Mouse (Mus musculus): ENCODE measurements around the gene Smg6. TPM values are rescaled to one million over a fixed set of nuclear protein-coding genes. Genes with fewer than 3 reads are reported as not detected.

Smg6 gene
- polyA plus RNA-seq, 1 experiment from 2014 or later = 12.9 TPM

GRCm38 (mm10) chr11:75044333-75044732 lies 118.7 kb downstream of the Smg6 start:
- no peak for ATAC-seq
- Histone ChIP-seq H3K27me3 (replicated peaks; ENCODE audit: control insufficient read depth, insufficient read depth, low read length) (no peaks in the 10 kb centered on the region), H3K36me3 (ENCODE audit: control insufficient read depth, insufficient read depth, low read length) (peaks cover 41% of the 10 kb centered on the region), H3K27ac (ENCODE audit: low read depth, low read length) (no peak overlapping the region), H3K4me2 (ENCODE audit: low read length) (no peak overlapping the region), H3K4me3 (ENCODE audit: low read depth, low read length) (no peak overlapping the region), H3K9me3 (replicated peaks; ENCODE audit: control insufficient read depth, low read length) (no peaks in the 10 kb centered on the region), H3K9ac (ENCODE audit: low read length) (no peak overlapping the region), H3K4me1 (ENCODE audit: control insufficient read depth, insufficient read depth, low read length) (no peaks in the 10 kb centered on the region)
- no peak for DNase-seq (ENCODE audit: low spot score)
- WGBS = 87% methylated on average over 3 of the region's 3 CpGs

GRCm38 (mm10) chr11:75045822-75046221 lies 120.2 kb downstream of the Smg6 start:
- WGBS = 94% methylated on average over 4 of the region's 4 CpGs

GRCm38 (mm10) chr11:75046638-75047037 lies 121.0 kb downstream of the Smg6 start:
- ATAC-seq (no peak), DNase-seq (ENCODE audit: low spot score) (no peak)
- Histone ChIP-seq H3K9me3 (replicated peaks; ENCODE audit: control insufficient read depth, low read length) (no peaks in the 10 kb centered on the region), H3K4me2 (ENCODE audit: low read length) (no peak overlapping the region), H3K4me1 (ENCODE audit: control insufficient read depth, insufficient read depth, low read length) (no peaks in the 10 kb centered on the region), H3K4me3 (ENCODE audit: low read depth, low read length) (no peak overlapping the region), H3K36me3 (ENCODE audit: control insufficient read depth, insufficient read depth, low read length) (peaks cover 38% of the 10 kb centered on the region), H3K9ac (ENCODE audit: low read length) (no peak overlapping the region), H3K27me3 (replicated peaks; ENCODE audit: control insufficient read depth, insufficient read depth, low read length) (no peaks in the 10 kb centered on the region), H3K27ac (ENCODE audit: low read depth, low read length) (no peak overlapping the region)
- WGBS = 89% methylated on average over 3 of the region's 3 CpGs

More at GRCm38 (mm10) chr11:75045822-75046221, 120.2 kb downstream of the Smg6 start:
- DNase-seq (ENCODE audit: low spot score) (no peak), ATAC-seq (no peak)
- no peak overlapping the region for H3K4me3 ChIP-seq (ENCODE audit: low read depth, low read length)
- H3K9me3 ChIP-seq (replicated peaks; ENCODE audit: control insufficient read depth, low read length) = no peaks in the 10 kb centered on the region
- no peaks in the 10 kb centered on the region for H3K4me1 ChIP-seq (ENCODE audit: control insufficient read depth, insufficient read depth, low read length)
- no peak overlapping the region for H3K9ac ChIP-seq (ENCODE audit: low read length)
- no peaks in the 10 kb centered on the region for H3K27me3 ChIP-seq (replicated peaks; ENCODE audit: control insufficient read depth, insufficient read depth, low read length)
- no peak overlapping the region for H3K27ac ChIP-seq (ENCODE audit: low read depth, low read length)
- H3K4me2 ChIP-seq (ENCODE audit: low read length) = no peak overlapping the region
- peaks cover 39% of the 10 kb centered on the region for H3K36me3 ChIP-seq (ENCODE audit: control insufficient read depth, insufficient read depth, low read length)

GRCm38 (mm10) chr11:75047066-75047465 lies 121.4 kb downstream of the Smg6 start:
- WGBS = 39% methylated on average over 6 of the region's 6 CpGs
- H3K27ac ChIP-seq (ENCODE audit: low read depth, low read length) = no peak overlapping the region
- peak; percentile 78 for DNase-seq (ENCODE audit: low spot score)

GRCm38 (mm10) chr11:75047736-75048407 lies 122.2 kb downstream of the Smg6 start:
- H3K9me3 ChIP-seq (replicated peaks; ENCODE audit: control insufficient read depth, low read length) = no peaks in the 10 kb centered on the region
- DNase-seq (ENCODE audit: low spot score) (no peak), ATAC-seq (no peak)
- H3K4me3 ChIP-seq (ENCODE audit: low read depth, low read length) = no peak overlapping the region
- no peaks in the 10 kb centered on the region for H3K4me1 ChIP-seq (ENCODE audit: control insufficient read depth, insufficient read depth, low read length)
- H3K27me3 ChIP-seq (replicated peaks; ENCODE audit: control insufficient read depth, insufficient read depth, low read length) = no peaks in the 10 kb centered on the region
- peaks cover 32% of the 10 kb centered on the region for H3K36me3 ChIP-seq (ENCODE audit: control insufficient read depth, insufficient read depth, low read length)
- WGBS = 93% methylated on average over 7 of the region's 7 CpGs
- H3K9ac ChIP-seq (ENCODE audit: low read length) = no peak overlapping the region
- H3K4me2 ChIP-seq (ENCODE audit: low read length) = no peak overlapping the region
- no peak overlapping the region for H3K27ac ChIP-seq (ENCODE audit: low read depth, low read length)

More at GRCm38 (mm10) chr11:75047066-75047465, 121.4 kb downstream of the Smg6 start:
- H3K4me3 ChIP-seq (ENCODE audit: low read depth, low read length) = no peak overlapping the region
- no peak overlapping the region for H3K4me2 ChIP-seq (ENCODE audit: low read length)
- no peak for ATAC-seq
- H3K4me1 ChIP-seq (ENCODE audit: control insufficient read depth, insufficient read depth, low read length) = no peaks in the 10 kb centered on the region
- no peak overlapping the region for H3K9ac ChIP-seq (ENCODE audit: low read length)
- H3K27me3 ChIP-seq (replicated peaks; ENCODE audit: control insufficient read depth, insufficient read depth, low read length) = no peaks in the 10 kb centered on the region
- H3K9me3 ChIP-seq (replicated peaks; ENCODE audit: control insufficient read depth, low read length) = no peaks in the 10 kb centered on the region
- H3K36me3 ChIP-seq (ENCODE audit: control insufficient read depth, insufficient read depth, low read length) = peaks cover 38% of the 10 kb centered on the region

- Histone ChIP-seq H3K9ac (ENCODE audit: low read length) (no peak overlapping the region), H3K27ac (ENCODE audit: low read depth, low read length) (no peak overlapping the region), H3K4me2 (ENCODE audit: low read length) (no peak overlapping the region), H3K4me1 (ENCODE audit: control insufficient read depth, insufficient read depth, low read length) (no peaks in the 10 kb centered on the region), H3K36me3 (ENCODE audit: control insufficient read depth, insufficient read depth, low read length) (peaks cover 27% of the 10 kb centered on the region; the same call in 1 of the 2 replicates), H3K9me3 (replicated peaks; ENCODE audit: control insufficient read depth, low read length) (no peaks in the 10 kb centered on the region), H3K4me3 (ENCODE audit: low read depth, low read length) (no peak overlapping the region), H3K27me3 (replicated peaks; ENCODE audit: control insufficient read depth, insufficient read depth, low read length) (no peaks in the 10 kb centered on the region)
- ATAC-seq (no peak), DNase-seq (ENCODE audit: low spot score) (no peak)
- WGBS = 80% methylated on average over 2 of the region's 2 CpGs
Measured at GRCm38 (mm10) chr11:75049146-75049545, 123.5 kb downstream of the Smg6 start.

- no peak for ATAC-seq
- no peak overlapping the region for H3K9ac ChIP-seq (ENCODE audit: low read length)
- H3K4me3 ChIP-seq (ENCODE audit: low read depth, low read length) = no peak overlapping the region
Measured at GRCm38 (mm10) chr11:75049807-75050206, 124.2 kb downstream of the Smg6 start.

GRCm38 (mm10) chr11:75051239-75051638 lies 125.6 kb downstream of the Smg6 start:
- 0 out of 2 replicates have a peak, but pooled peaks cover 26% of the 10 kb centered on the region for H3K36me3 ChIP-seq (ENCODE audit: control insufficient read depth, insufficient read depth, low read length)
- H3K9ac ChIP-seq (ENCODE audit: low read length) = no peak overlapping the region
- H3K27ac ChIP-seq (ENCODE audit: low read depth, low read length) = no peak overlapping the region
- no peak for DNase-seq (ENCODE audit: low spot score)
- H3K4me2 ChIP-seq (ENCODE audit: low read length) = no peak overlapping the region
- no peaks in the 10 kb centered on the region for H3K9me3 ChIP-seq (replicated peaks; ENCODE audit: control insufficient read depth, low read length)
- no peaks in the 10 kb centered on the region for H3K4me1 ChIP-seq (ENCODE audit: control insufficient read depth, insufficient read depth, low read length)
- 94% methylated on average over 1 of the region's 1 CpGs for WGBS
- H3K4me3 ChIP-seq (ENCODE audit: low read depth, low read length) = no peak overlapping the region
- ATAC-seq = no peak
- H3K27me3 ChIP-seq (replicated peaks; ENCODE audit: control insufficient read depth, insufficient read depth, low read length) = no peaks in the 10 kb centered on the region

More at GRCm38 (mm10) chr11:75049807-75050206, 124.2 kb downstream of the Smg6 start:
- Histone ChIP-seq H3K9me3 (replicated peaks; ENCODE audit: control insufficient read depth, low read length) (no peaks in the 10 kb centered on the region), H3K4me1 (ENCODE audit: control insufficient read depth, insufficient read depth, low read length) (no peaks in the 10 kb centered on the region), H3K27ac (ENCODE audit: low read depth, low read length) (no peak overlapping the region), H3K4me2 (ENCODE audit: low read length) (no peak overlapping the region), H3K36me3 (ENCODE audit: control insufficient read depth, insufficient read depth, low read length) (peaks cover 31% of the 10 kb centered on the region; the same call in 1 of the 2 replicates), H3K27me3 (replicated peaks; ENCODE audit: control insufficient read depth, insufficient read depth, low read length) (no peaks in the 10 kb centered on the region)
- no peak for DNase-seq (ENCODE audit: low spot score)
- 84% methylated on average over 2 of the region's 2 CpGs for WGBS

Measured in forebrain, embryonic 14.5 days (tissue).